Mouse (Mus musculus) ES-Bruce4 (cell line): ENCODE results near the gene Gpn1. TPM values are rescaled to one million over a fixed set of nuclear protein-coding genes. Genes with fewer than 3 reads are reported as not detected.

Experiments
- H3K27ac ChIP-seq: 2 replicates; pipeline ENCODE4 v1.5.1; 2012; ENCODE audit warnings: low read length, inconsistent platforms; ENCODE audit not compliant: insufficient read depth
- H3K27me3 ChIP-seq: 2 replicates; pipeline ENCODE4 v1.6.1; 2012; ENCODE audit warnings: mild to moderate bottlenecking, low read length, inconsistent platforms; ENCODE audit not compliant: control insufficient read depth, poor library complexity, insufficient read depth, severe bottlenecking
- H3K36me3 ChIP-seq: 2 replicates; pipeline ENCODE4 v1.6.1; 2012; ENCODE audit warnings: inconsistent platforms, mild to moderate bottlenecking, low read length, moderate library complexity; ENCODE audit not compliant: control insufficient read depth, poor library complexity, insufficient read depth, severe bottlenecking
- H3K4me1 ChIP-seq: one replicate; pipeline ENCODE4 v1.8.1; 2011; ENCODE audit warnings: low read length; ENCODE audit not compliant: control insufficient read depth, insufficient read depth
- H3K4me3 ChIP-seq: 2 replicates; pipeline ENCODE4 v1.5.1; 2011; ENCODE audit warnings: low read depth, mild to moderate bottlenecking, low read length
- H3K9ac ChIP-seq: 2 replicates; pipeline ENCODE4 v1.6.1; 2012; ENCODE audit warnings: low read depth, mild to moderate bottlenecking, inconsistent platforms; ENCODE audit not compliant: poor library complexity, severe bottlenecking
- H3K9me3 ChIP-seq: replicated peaks from 2 replicates; pipeline ENCODE4 v1.6.1; 2012; ENCODE audit warnings: mild to moderate bottlenecking, low read length, inconsistent platforms; ENCODE audit not compliant: control insufficient read depth, poor library complexity, insufficient read depth, severe bottlenecking
- CTCF ChIP-seq: IDR thresholded peaks from one replicate; pipeline ENCODE4 v1.8.1; 2011; ENCODE audit warnings: low read depth, low read length
- EP300 ChIP-seq: IDR thresholded peaks from 2 replicates; pipeline ENCODE4 v1.6.1; 2011; ENCODE audit warnings: low read depth, low read length; ENCODE audit not compliant: insufficient read depth
- POLR2A ChIP-seq: IDR thresholded peaks from one replicate; pipeline ENCODE4 v1.8.1; 2011; ENCODE audit warnings: low read length; ENCODE audit not compliant: insufficient read depth
- polyA plus RNA-seq: library from polyadenylated mRNA; stranded (reverse); fragments of >200 nt; gene quantifications from 2 replicates; pipeline ENCODE4 v1.2.4, GENCODE M21; 2011; ENCODE audit warnings: low read depth; ENCODE audit not compliant: missing spikeins, insufficient read depth, insufficient read length

The Gpn1 gene
- polyA plus RNA-seq, 1 experiment = 54.8 TPM

- Histone ChIP-seq H3K4me3 (no peak overlapping the region), H3K27me3 (no peaks in the 10 kb centered on the region), H3K4me1 (no peaks in the 10 kb centered on the region), H3K27ac (no peak overlapping the region), H3K9ac (no peak overlapping the region), H3K9me3 (no peaks in the 10 kb centered on the region), H3K36me3 (no peaks in the 10 kb centered on the region)
- no peak for TF ChIP-seq CTCF
- no peak for TF ChIP-seq EP300
- no peak for TF ChIP-seq POLR2A
These were observed 67.6 kb downstream of the Gpn1 start for GRCm38 (mm10) chr5:31562036-31562666.

Other genes with a start within 250 kb of the Gpn1 start
- 15.6 and 17.4 TPM in 2 replicates for gene Krtcap3, start 243.1 kb upstream of the Gpn1 start, polyA plus RNA-seq
- 21.3 and 27.2 TPM in 2 replicates for gene Ift172, start 203.6 kb upstream of the Gpn1 start, polyA plus RNA-seq
- gene Fndc4, start 198.7 kb upstream of the Gpn1 start, polyA plus RNA-seq = 19.9 and 23.4 TPM in 2 replicates
- gene Gckr, start 197.3 kb upstream of the Gpn1 start, polyA plus RNA-seq = 0.48 and 1.1 TPM in 2 replicates
- gene Zfp512, start 42.3 kb upstream of the Gpn1 start, polyA plus RNA-seq = 53.8 and 55.9 TPM in 2 replicates
- 0.30 TPM in 1 of 2 replicates, not detected in the other for gene 4930548H24Rik, start 9.0 kb upstream of the Gpn1 start, polyA plus RNA-seq
- gene Slc4a1ap, start 32.3 kb downstream of the Gpn1 start, polyA plus RNA-seq = 46.4 and 62.4 TPM in 2 replicates
- 16.9 and 19.3 TPM in 2 replicates for gene Supt7l, start 33.1 kb downstream of the Gpn1 start, polyA plus RNA-seq
- 161 and 173 TPM in 2 replicates for gene Mrpl33, start 102.2 kb downstream of the Gpn1 start, polyA plus RNA-seq
- 1.4 and 1.5 TPM in 2 replicates for gene Rbks, start 202.9 kb downstream of the Gpn1 start, polyA plus RNA-seq
- gene Babam2, start 202.9 kb downstream of the Gpn1 start, polyA plus RNA-seq = 92.8 and 99.2 TPM in 2 replicates